Mouse (Mus musculus): Measurements from ENCODE around the gene Mafg. TPM values are rescaled to one million over a fixed set of nuclear protein-coding genes. Genes with fewer than 3 reads are reported as not detected.

Mafg gene
- total and polyA plus RNA-seq, 3 experiments: 26.5 to 113 (median 54.0) TPM

DNA sequence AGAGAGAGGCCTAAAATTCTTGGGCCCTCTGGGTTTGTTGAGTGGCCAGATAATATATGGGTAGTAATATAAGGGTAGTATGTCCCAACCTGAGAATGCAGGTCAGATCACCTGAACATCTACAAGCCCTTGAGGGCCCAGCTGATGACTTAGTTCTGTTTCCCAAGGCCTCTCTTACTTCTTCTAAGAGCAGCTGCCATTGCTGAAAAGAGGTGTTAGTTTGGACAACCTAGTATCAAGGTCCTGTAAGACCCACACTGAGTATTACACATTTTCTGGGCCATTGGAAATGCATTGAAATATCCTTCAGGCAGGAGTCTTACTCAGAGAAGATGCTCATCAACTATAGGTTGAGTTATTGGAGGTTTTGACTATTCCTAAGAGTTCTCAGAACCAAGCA lies 57.5 kb downstream of the Mafg start:
- H3K27ac ChIP-seq (ENCODE audit: control insufficient read depth, low read depth, low read length): no peak overlapping the region

More for the DNA sequence above, 57.5 kb downstream of the Mafg start:
- Histone ChIP-seq H3K79me2 (ENCODE audit: control insufficient read depth, insufficient read depth, low read length, poor library complexity) (peaks cover 54% of the 10 kb centered on the region), H3K27me3 (ENCODE audit: control insufficient read depth in 1 of 2, insufficient read depth in 2 of 2, low read length in 2 of 2) (no peaks in the 10 kb centered on the region), H3K9ac (ENCODE audit: control insufficient read depth, low read depth, low read length, poor library complexity, severe bottlenecking) (no peak overlapping the region), H3K9me3 (replicated peaks; ENCODE audit: insufficient read depth, low read length) (no peaks in the 10 kb centered on the region), H3K4me3 (ENCODE audit: control insufficient read depth in 1 of 2, insufficient read depth in 1 of 2, low read depth in 2 of 2, low read length in 2 of 2) (no peak overlapping the region), H3K4me1 (ENCODE audit: control insufficient read depth in 1 of 2, insufficient read depth in 2 of 2, low read length in 2 of 2) (peaks cover 8 to 23% of the 10 kb centered on the region in 2 experiments), H3K36me3 (ENCODE audit: control insufficient read depth in 1 of 2, insufficient read depth in 2 of 2, low read length in 2 of 2) (peaks cover 4 to 27% of the 10 kb centered on the region in 2 experiments)
- DNase-seq (ENCODE audit: low read depth, low spot score): peak; percentile 50
- TF ChIP-seq UBTF (IDR thresholded peaks at IDR 0.05; ENCODE audit: borderline replicate concordance, insufficient read depth, low read depth, low read length): no peak
- no peak for TF ChIP-seq TBP (IDR thresholded peaks at IDR 0.05; ENCODE audit: low read depth, low read length)
- no peak for TF ChIP-seq JUND (IDR thresholded peaks at IDR 0.05; ENCODE audit: low read depth, low read length)
- no peak for TF ChIP-seq ZKSCAN1 (IDR thresholded peaks at IDR 0.05; ENCODE audit: low read depth, low read length)
- TF ChIP-seq SIN3A (IDR thresholded peaks at IDR 0.05; ENCODE audit: low read length): no peak
- no peak for TF ChIP-seq MYC (IDR thresholded peaks at IDR 0.05; ENCODE audit: low read depth, low read length)
- no peak for TF ChIP-seq MEF2A (IDR thresholded peaks at IDR 0.05; ENCODE audit: extremely low read depth, insufficient replicate concordance, low read depth, low read length, poor library complexity, severe bottlenecking)
- no peak for TF ChIP-seq GATA1 (IDR thresholded peaks at IDR 0.05; ENCODE audit: low read depth, low read length)
- TF ChIP-seq BHLHE40 (IDR thresholded peaks at IDR 0.05; ENCODE audit: borderline replicate concordance, low read depth, low read length): no peak
- TF ChIP-seq POLR2A (IDR thresholded peaks at IDR 0.05; ENCODE audit: control insufficient read depth in 1 of 2, insufficient read depth in 1 of 2, low read depth in 1 of 2, low read length in 2 of 2, poor library complexity in 1 of 2): no peak
- TF ChIP-seq KAT2A (conservative IDR thresholded peaks at IDR 0.05; ENCODE audit: low read depth, low read length): no peak
- TF ChIP-seq CHD1 (IDR thresholded peaks at IDR 0.05; ENCODE audit: low read depth, low read length): no peak
- TF ChIP-seq MYB (IDR thresholded peaks at IDR 0.05; ENCODE audit: low read depth, low read length): no peak
- TF ChIP-seq ZNF384 (IDR thresholded peaks at IDR 0.05; ENCODE audit: low read depth, low read length): no peak
- no peak for TF ChIP-seq ELF1 (IDR thresholded peaks at IDR 0.05; ENCODE audit: low read depth, low read length)
- TF ChIP-seq USF2 (IDR thresholded peaks at IDR 0.05; ENCODE audit: borderline replicate concordance in 1 of 2, insufficient read depth in 1 of 2, low read depth in 1 of 2, low read length in 2 of 2): no peak
- TF ChIP-seq GABPA (IDR thresholded peaks at IDR 0.05; ENCODE audit: low read depth, low read length): no peak
- no peak for TF ChIP-seq CTCF (IDR thresholded peaks at IDR 0.05 in 2 of 3, conservative IDR thresholded peaks at IDR 0.05 in 1 of 3; ENCODE audit: control insufficient read depth in 1 of 3, insufficient read depth in 1 of 3, low read depth in 2 of 3, low read length in 3 of 3, poor library complexity in 1 of 3, severe bottlenecking in 1 of 3)
- TF ChIP-seq NRF1 (IDR thresholded peaks at IDR 0.05; ENCODE audit: insufficient read depth, low read depth, low read length, poor library complexity, severe bottlenecking): no peak

Other genes with a start within 250 kb of the Mafg start
Only the 30 nearest of the 32 such genes appear.
- 0.35 and 0.46 TPM in 2 replicates for gene Pde6g, start 180.1 kb downstream of the Mafg start, total RNA-seq (2012; rRNA removed)
- under 1 TPM in 1 of 2 experiments, not detected in 1; 0.84 TPM for gene Pde6g, start 180.1 kb downstream of the Mafg start, polyA plus RNA-seq (2012; ENCODE audit: insufficient read depth in 1 of 2, insufficient read length in 2 of 2, low read depth in 1 of 2, low replicate concordance in 2 of 2, missing spikeins in 1 of 2)
- gene Oxld1, start 175.5 kb downstream of the Mafg start, total RNA-seq (2012; rRNA removed): 15.9 and 17.6 TPM in 2 replicates
- gene Oxld1, start 175.5 kb downstream of the Mafg start, polyA plus RNA-seq (2012; ENCODE audit: insufficient read depth in 1 of 2, insufficient read length in 2 of 2, low read depth in 1 of 2, low replicate concordance in 2 of 2, missing spikeins in 1 of 2): 10 to 100 TPM in 1 of 2 experiments, not detected in 1; 17.5 TPM
- gene Ccdc137, start 175.5 kb downstream of the Mafg start, total RNA-seq (2012; rRNA removed): 66.1 and 104 TPM in 2 replicates
- 100 to 1,000 TPM in 1 of 2 experiments, not detected in 1; 116 TPM for gene Ccdc137, start 175.5 kb downstream of the Mafg start, polyA plus RNA-seq (2012; ENCODE audit: insufficient read depth in 1 of 2, insufficient read length in 2 of 2, low read depth in 1 of 2, low replicate concordance in 2 of 2, missing spikeins in 1 of 2)
- gene Arl16, start 166.0 kb downstream of the Mafg start, total RNA-seq (2012; rRNA removed): 19.8 and 20.8 TPM in 2 replicates
- 10 to 100 TPM in 1 of 2 experiments, not detected in 1; 20.0 TPM for gene Arl16, start 166.0 kb downstream of the Mafg start, polyA plus RNA-seq (2012; ENCODE audit: insufficient read depth in 1 of 2, insufficient read length in 2 of 2, low read depth in 1 of 2, low replicate concordance in 2 of 2, missing spikeins in 1 of 2)
- 401 and 457 TPM in 2 replicates for gene Mrpl12, start 149.0 kb downstream of the Mafg start, total RNA-seq (2012; rRNA removed)
- 100 to 1,000 TPM; 374 to 461 TPM for gene Mrpl12, start 149.0 kb downstream of the Mafg start, polyA plus RNA-seq (2012; ENCODE audit: insufficient read depth in 1 of 2, insufficient read length in 2 of 2, low read depth in 1 of 2, low replicate concordance in 2 of 2, missing spikeins in 1 of 2)
- gene Slc25a10, start 141.8 kb downstream of the Mafg start, total RNA-seq (2012; rRNA removed): 40.4 and 52.0 TPM in 2 replicates
- gene Slc25a10, start 141.8 kb downstream of the Mafg start, polyA plus RNA-seq (2012; ENCODE audit: insufficient read depth in 1 of 2, insufficient read length in 2 of 2, low read depth in 1 of 2, low replicate concordance in 2 of 2, missing spikeins in 1 of 2): 10 to 100 TPM in 1 of 2 experiments, not detected in 1; 53.6 TPM
- gene Gcgr, start 102.9 kb downstream of the Mafg start, total RNA-seq (2012; rRNA removed): not detected in 2 replicates
- not detected for gene Gcgr, start 102.9 kb downstream of the Mafg start, polyA plus RNA-seq (2012; ENCODE audit: insufficient read depth in 1 of 2, insufficient read length in 2 of 2, low read depth in 1 of 2, low replicate concordance in 2 of 2, missing spikeins in 1 of 2)
- gene Mcrip1, start 83.9 kb downstream of the Mafg start, total RNA-seq (2012; rRNA removed): 27.2 and 36.6 TPM in 2 replicates
- gene Mcrip1, start 83.9 kb downstream of the Mafg start, polyA plus RNA-seq (2012; ENCODE audit: insufficient read depth in 1 of 2, insufficient read length in 2 of 2, low read depth in 1 of 2, low replicate concordance in 2 of 2, missing spikeins in 1 of 2): 10 to 100 TPM in 1 of 2 experiments, not detected in 1; 83.5 TPM
- not detected in 2 replicates for gene Ppp1r27, start 82.5 kb downstream of the Mafg start, total RNA-seq (2012; rRNA removed)
- not detected for gene Ppp1r27, start 82.5 kb downstream of the Mafg start, polyA plus RNA-seq (2012; ENCODE audit: insufficient read depth in 1 of 2, insufficient read length in 2 of 2, low read depth in 1 of 2, low replicate concordance in 2 of 2, missing spikeins in 1 of 2)
- 625 and 639 TPM in 2 replicates for gene P4hb, start 60.3 kb downstream of the Mafg start, total RNA-seq (2012; rRNA removed)
- 1,000 to 10,000 TPM in 1 of 2 experiments, 100 to 1,000 TPM in 1; 563 to 1,152 TPM for gene P4hb, start 60.3 kb downstream of the Mafg start, polyA plus RNA-seq (2012; ENCODE audit: insufficient read depth in 1 of 2, insufficient read length in 2 of 2, low read depth in 1 of 2, low replicate concordance in 2 of 2, missing spikeins in 1 of 2)
- gene Arhgdia, start 52.0 kb downstream of the Mafg start, total RNA-seq (2012; rRNA removed): 364 and 367 TPM in 2 replicates
- 100 to 1,000 TPM; 601 to 821 TPM for gene Arhgdia, start 52.0 kb downstream of the Mafg start, polyA plus RNA-seq (2012; ENCODE audit: insufficient read depth in 1 of 2, insufficient read length in 2 of 2, low read depth in 1 of 2, low replicate concordance in 2 of 2, missing spikeins in 1 of 2)
- gene Alyref, start 35.2 kb downstream of the Mafg start, total RNA-seq (2012; rRNA removed): 1,072 and 1,078 TPM in 2 replicates
- 100 to 1,000 TPM in 1 of 2 experiments, not detected in 1; 600 TPM for gene Alyref, start 35.2 kb downstream of the Mafg start, polyA plus RNA-seq (2012; ENCODE audit: insufficient read depth in 1 of 2, insufficient read length in 2 of 2, low read depth in 1 of 2, low replicate concordance in 2 of 2, missing spikeins in 1 of 2)
- 97.3 and 130 TPM in 2 replicates for gene Anapc11, start 35.2 kb downstream of the Mafg start, total RNA-seq (2012; rRNA removed)
- 100 to 1,000 TPM in 1 of 2 experiments, not detected in 1; 120 TPM for gene Anapc11, start 35.2 kb downstream of the Mafg start, polyA plus RNA-seq (2012; ENCODE audit: insufficient read depth in 1 of 2, insufficient read length in 2 of 2, low read depth in 1 of 2, low replicate concordance in 2 of 2, missing spikeins in 1 of 2)
- gene Npb, start 25.1 kb downstream of the Mafg start, total RNA-seq (2012; rRNA removed): 0.27 and 0.62 TPM in 2 replicates
- 1 to 10 TPM in 1 of 2 experiments, not detected in 1; 1.7 TPM for gene Npb, start 25.1 kb downstream of the Mafg start, polyA plus RNA-seq (2012; ENCODE audit: insufficient read depth in 1 of 2, insufficient read length in 2 of 2, low read depth in 1 of 2, low replicate concordance in 2 of 2, missing spikeins in 1 of 2)
- gene Pcyt2, start 15.7 kb downstream of the Mafg start, total RNA-seq (2012; rRNA removed): 71.8 and 86.7 TPM in 2 replicates
- gene Pcyt2, start 15.7 kb downstream of the Mafg start, polyA plus RNA-seq (2012; ENCODE audit: insufficient read depth in 1 of 2, insufficient read length in 2 of 2, low read depth in 1 of 2, low replicate concordance in 2 of 2, missing spikeins in 1 of 2): 10 to 100 TPM in 1 of 2 experiments, not detected in 1; 87.3 TPM
- gene Sirt7, start 8.4 kb downstream of the Mafg start, total RNA-seq (2012; rRNA removed): 61.6 and 78.2 TPM in 2 replicates
- gene Sirt7, start 8.4 kb downstream of the Mafg start, polyA plus RNA-seq (2012; ENCODE audit: insufficient read depth in 1 of 2, insufficient read length in 2 of 2, low read depth in 1 of 2, low replicate concordance in 2 of 2, missing spikeins in 1 of 2): 10 to 100 TPM in 1 of 2 experiments, not detected in 1; 72.3 TPM
- gene Pycr1, start 10.2 kb upstream of the Mafg start, total RNA-seq (2012; rRNA removed): 2.6 and 7.1 TPM in 2 replicates
- 10 to 100 TPM in 1 of 2 experiments, not detected in 1; 15.3 TPM for gene Pycr1, start 10.2 kb upstream of the Mafg start, polyA plus RNA-seq (2012; ENCODE audit: insufficient read depth in 1 of 2, insufficient read length in 2 of 2, low read depth in 1 of 2, low replicate concordance in 2 of 2, missing spikeins in 1 of 2)
- gene Myadml2, start 14.6 kb upstream of the Mafg start, total RNA-seq (2012; rRNA removed): not detected in 2 replicates
- not detected for gene Myadml2, start 14.6 kb upstream of the Mafg start, polyA plus RNA-seq (2012; ENCODE audit: insufficient read depth in 1 of 2, insufficient read length in 2 of 2, low read depth in 1 of 2, low replicate concordance in 2 of 2, missing spikeins in 1 of 2)
- gene Notum, start 27.6 kb upstream of the Mafg start, total RNA-seq (2012; rRNA removed): not detected in 2 replicates
- gene Notum, start 27.6 kb upstream of the Mafg start, polyA plus RNA-seq (2012; ENCODE audit: insufficient read depth in 1 of 2, insufficient read length in 2 of 2, low read depth in 1 of 2, low replicate concordance in 2 of 2, missing spikeins in 1 of 2): not detected
- 31.9 and 36.2 TPM in 2 replicates for gene Aspscr1, start 39.4 kb upstream of the Mafg start, total RNA-seq (2012; rRNA removed)
- gene Aspscr1, start 39.4 kb upstream of the Mafg start, polyA plus RNA-seq (2012; ENCODE audit: insufficient read depth in 1 of 2, insufficient read length in 2 of 2, low read depth in 1 of 2, low replicate concordance in 2 of 2, missing spikeins in 1 of 2): 10 to 100 TPM in 1 of 2 experiments, not detected in 1; 72.5 TPM
- gene Cenpx, start 80.1 kb upstream of the Mafg start, total RNA-seq (2012; rRNA removed): 140 and 141 TPM in 2 replicates
- 100 to 1,000 TPM in 1 of 2 experiments, not detected in 1; 206 TPM for gene Cenpx, start 80.1 kb upstream of the Mafg start, polyA plus RNA-seq (2012; ENCODE audit: insufficient read depth in 1 of 2, insufficient read length in 2 of 2, low read depth in 1 of 2, low replicate concordance in 2 of 2, missing spikeins in 1 of 2)
- 26.5 and 45.1 TPM in 2 replicates for gene Lrrc45, start 80.3 kb upstream of the Mafg start, total RNA-seq (2012; rRNA removed)
- gene Lrrc45, start 80.3 kb upstream of the Mafg start, polyA plus RNA-seq (2012; ENCODE audit: insufficient read depth in 1 of 2, insufficient read length in 2 of 2, low read depth in 1 of 2, low replicate concordance in 2 of 2, missing spikeins in 1 of 2): 10 to 100 TPM in 1 of 2 experiments, not detected in 1; 31.0 TPM
- gene Rac3, start 87.9 kb upstream of the Mafg start, total RNA-seq (2012; rRNA removed): 7.8 and 12.0 TPM in 2 replicates
- 10 to 100 TPM in 1 of 2 experiments, not detected in 1; 13.1 TPM for gene Rac3, start 87.9 kb upstream of the Mafg start, polyA plus RNA-seq (2012; ENCODE audit: insufficient read depth in 1 of 2, insufficient read length in 2 of 2, low read depth in 1 of 2, low replicate concordance in 2 of 2, missing spikeins in 1 of 2)
- gene Dcxr, start 93.7 kb upstream of the Mafg start, total RNA-seq (2012; rRNA removed): 12.0 and 14.1 TPM in 2 replicates
- 10 to 100 TPM in 1 of 2 experiments, not detected in 1; 12.2 TPM for gene Dcxr, start 93.7 kb upstream of the Mafg start, polyA plus RNA-seq (2012; ENCODE audit: insufficient read depth in 1 of 2, insufficient read length in 2 of 2, low read depth in 1 of 2, low replicate concordance in 2 of 2, missing spikeins in 1 of 2)
- gene Cbr2, start 98.5 kb upstream of the Mafg start, total RNA-seq (2012; rRNA removed): not detected in 2 replicates
- not detected for gene Cbr2, start 98.5 kb upstream of the Mafg start, polyA plus RNA-seq (2012; ENCODE audit: insufficient read depth in 1 of 2, insufficient read length in 2 of 2, low read depth in 1 of 2, low replicate concordance in 2 of 2, missing spikeins in 1 of 2)
- gene Hmga1b, start 129.2 kb upstream of the Mafg start, total RNA-seq (2012; rRNA removed): 190 and 206 TPM in 2 replicates
- gene Hmga1b, start 129.2 kb upstream of the Mafg start, polyA plus RNA-seq (2012; ENCODE audit: insufficient read depth in 1 of 2, insufficient read length in 2 of 2, low read depth in 1 of 2, low replicate concordance in 2 of 2, missing spikeins in 1 of 2): 100 to 1,000 TPM in 1 of 2 experiments, not detected in 1; 633 TPM
- gene Rfng, start 150.6 kb upstream of the Mafg start, total RNA-seq (2012; rRNA removed): 10.9 and 12.7 TPM in 2 replicates
- 10 to 100 TPM in 1 of 2 experiments, not detected in 1; 40.7 TPM for gene Rfng, start 150.6 kb upstream of the Mafg start, polyA plus RNA-seq (2012; ENCODE audit: insufficient read depth in 1 of 2, insufficient read length in 2 of 2, low read depth in 1 of 2, low replicate concordance in 2 of 2, missing spikeins in 1 of 2)
- gene Gps1, start 150.7 kb upstream of the Mafg start, total RNA-seq (2012; rRNA removed): 206 and 266 TPM in 2 replicates
- gene Gps1, start 150.7 kb upstream of the Mafg start, polyA plus RNA-seq (2012; ENCODE audit: insufficient read depth in 1 of 2, insufficient read length in 2 of 2, low read depth in 1 of 2, low replicate concordance in 2 of 2, missing spikeins in 1 of 2): 100 to 1,000 TPM; 173 to 219 TPM
- gene Dus1l, start 162.8 kb upstream of the Mafg start, total RNA-seq (2012; rRNA removed): 190 and 203 TPM in 2 replicates
- gene Dus1l, start 162.8 kb upstream of the Mafg start, polyA plus RNA-seq (2012; ENCODE audit: insufficient read depth in 1 of 2, insufficient read length in 2 of 2, low read depth in 1 of 2, low replicate concordance in 2 of 2, missing spikeins in 1 of 2): 100 to 1,000 TPM in 1 of 2 experiments, not detected in 1; 171 TPM
- 317 and 342 TPM in 2 replicates for gene Fasn, start 190.9 kb upstream of the Mafg start, total RNA-seq (2012; rRNA removed)
- 100 to 1,000 TPM; 256 to 313 TPM for gene Fasn, start 190.9 kb upstream of the Mafg start, polyA plus RNA-seq (2012; ENCODE audit: insufficient read depth in 1 of 2, insufficient read length in 2 of 2, low read depth in 1 of 2, low replicate concordance in 2 of 2, missing spikeins in 1 of 2)